23 mouse cellular contexts compared by ENCODE assay signal in the genomic region with DNA sequence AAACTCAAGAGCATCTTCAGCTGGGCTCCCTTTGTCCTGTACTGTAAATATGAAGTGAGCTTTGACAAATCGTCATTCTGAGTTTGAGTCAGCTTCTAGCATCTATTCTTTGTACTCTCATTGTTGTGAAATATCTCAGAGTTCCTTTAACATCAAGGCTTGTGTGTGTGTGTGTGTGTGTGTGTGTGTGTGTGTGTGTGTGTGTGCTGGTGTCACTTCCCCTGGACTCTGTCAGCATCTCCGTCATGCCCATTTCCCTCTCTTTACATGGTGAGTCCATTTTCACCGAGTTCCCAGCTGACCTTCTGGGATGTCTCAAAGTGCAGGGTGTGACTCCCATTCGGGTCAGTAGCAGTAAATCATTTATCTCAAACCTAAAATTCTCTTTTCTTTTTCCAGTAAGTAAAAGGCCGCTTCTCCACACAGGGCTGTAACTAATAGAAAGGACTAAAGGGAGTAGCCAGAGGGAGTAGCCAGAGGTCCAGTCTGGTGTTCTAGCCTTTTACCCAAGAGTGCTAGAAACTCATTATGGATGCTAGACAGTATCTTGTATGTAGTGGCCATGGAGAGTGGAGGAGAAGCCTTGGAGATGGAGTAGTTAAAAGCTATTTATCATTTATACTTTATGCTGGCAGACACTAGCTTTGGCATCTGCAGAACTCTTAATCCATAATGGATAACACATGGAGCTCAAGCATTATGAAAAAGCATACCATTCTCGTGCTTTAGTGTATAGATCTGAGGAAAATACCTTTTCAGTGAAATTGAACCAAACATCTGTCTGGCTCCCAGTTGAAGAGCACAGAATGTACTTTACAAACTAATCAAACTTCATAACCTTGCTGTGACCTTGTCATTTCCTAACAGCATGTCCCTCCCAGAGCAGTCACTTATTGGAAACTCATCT.
DNase-seq lines count a peak whose midpoint lies in the region; ATAC-seq and TF ChIP-seq lines count a peak whose summit lies in the region.
"Had no signal": no experiment of that assay in that cellular context is flagged by ENCODE, and none has a peak within 500 bp of the region (broad histone marks: within the 10 kb centered on the region; RNA-seq: fewer than 3 reads in every experiment).

No protein-coding gene starts in this region.

- TF ChIP-seq CTCF in lung, postnatal 0 days (IDR thresholded peaks at IDR 0.05) = no peak

- TF ChIP-seq EP300 in lung, postnatal 0 days (IDR thresholded peaks at IDR 0.05) = no peak

- no peak overlapping the region for H3K4me2 ChIP-seq in kidney, embryonic 14.5 days (replicated peaks; ENCODE audit: low read depth, low read length)
- H3K4me2 ChIP-seq in lung, postnatal 0 days (replicated peaks; ENCODE audit: low read depth, low read length) = no peak overlapping the region
- no peak overlapping the region for H3K4me2 ChIP-seq in limb, embryonic 15.5 days
- no peak overlapping the region for H3K4me2 ChIP-seq in neural tube, embryonic 15.5 days
- H3K4me2 ChIP-seq: forebrain, embryonic 12.5 days; liver, embryonic 13.5 days; lung, embryonic 15.5 days had no signal

- no peak overlapping the region for H3K27ac ChIP-seq in kidney, embryonic 14.5 days (ENCODE audit: low read depth, low read length)
- no peak overlapping the region for H3K27ac ChIP-seq in lung, postnatal 0 days (ENCODE audit: low read length)
- H3K27ac ChIP-seq in limb, embryonic 15.5 days = peak overlapping the region; percentile 69
- H3K27ac ChIP-seq in neural tube, embryonic 15.5 days (replicated peaks) = no peak overlapping the region
- H3K27ac ChIP-seq: forebrain, embryonic 12.5 days; hindbrain, embryonic 10.5 days; hindbrain, postnatal 0 days; liver, embryonic 13.5 days; lung, embryonic 15.5 days had no signal

- no peaks in the 10 kb centered on the region for H3K9me3 ChIP-seq in kidney, embryonic 14.5 days (ENCODE audit: control insufficient read depth, low read length)
- no peaks in the 10 kb centered on the region for H3K9me3 ChIP-seq in lung, postnatal 0 days (ENCODE audit: low read length)
- no peaks in the 10 kb centered on the region for H3K9me3 ChIP-seq in limb, embryonic 15.5 days
- H3K9me3 ChIP-seq in neural tube, embryonic 15.5 days (replicated peaks) = no peaks in the 10 kb centered on the region
- H3K9me3 ChIP-seq: forebrain, embryonic 12.5 days; hindbrain, embryonic 10.5 days; liver, embryonic 13.5 days; lung, embryonic 15.5 days; megakaryocyte, embryonic 14.5 days had no signal

- 64% methylated on average over 6 of the region's 6 CpGs for WGBS in kidney, embryonic 14.5 days
- WGBS in lung, postnatal 0 days = 59% methylated on average over 6 of the region's 6 CpGs
- 51% methylated on average over 6 of the region's 6 CpGs for WGBS in limb, embryonic 15.5 days
- 83% methylated on average over 6 of the region's 6 CpGs for WGBS in neural tube, embryonic 15.5 days

- no peaks in the 10 kb centered on the region for H3K4me1 ChIP-seq in kidney, embryonic 14.5 days (ENCODE audit: control insufficient read depth, insufficient read depth, low read length)
- H3K4me1 ChIP-seq in lung, postnatal 0 days (ENCODE audit: insufficient read depth, low read depth, low read length) = no peaks in the 10 kb centered on the region
- peaks cover 7% of the 10 kb centered on the region; the same call in 1 of the 2 replicates for H3K4me1 ChIP-seq in limb, embryonic 15.5 days
- no peaks in the 10 kb centered on the region for H3K4me1 ChIP-seq in neural tube, embryonic 15.5 days
- H3K4me1 ChIP-seq: forebrain, embryonic 12.5 days; hindbrain, embryonic 10.5 days had no signal

- no peaks in the 10 kb centered on the region for H3K27me3 ChIP-seq in kidney, embryonic 14.5 days (ENCODE audit: control insufficient read depth, insufficient read depth, low read length)
- no peaks in the 10 kb centered on the region for H3K27me3 ChIP-seq in lung, postnatal 0 days (replicated peaks; ENCODE audit: insufficient read depth, low read length)
- no peaks in the 10 kb centered on the region for H3K27me3 ChIP-seq in limb, embryonic 15.5 days
- no peaks in the 10 kb centered on the region for H3K27me3 ChIP-seq in neural tube, embryonic 15.5 days (replicated peaks)
- H3K27me3 ChIP-seq: CH12.LX; forebrain, embryonic 12.5 days; liver, embryonic 13.5 days; lung, embryonic 15.5 days; megakaryocyte, embryonic 14.5 days had no signal

- no peak for ATAC-seq in kidney, embryonic 14.5 days (ENCODE audit: low FRiP score, low TSS enrichment)
- ATAC-seq in lung, postnatal 0 days = peak; percentile 44
- peak; percentile 63; the same call in 1 of the 2 replicates for ATAC-seq in limb, embryonic 15.5 days (ENCODE audit: insufficient number of reproducible peaks, low FRiP score, low TSS enrichment, low read depth)
- no peak for ATAC-seq in neural tube, embryonic 15.5 days (ENCODE audit: low FRiP score)
- ATAC-seq: hindbrain, postnatal 0 days; intestine, postnatal 0 days; midbrain, embryonic 16.5 days had no signal

- no peaks in the 10 kb centered on the region for H3K36me3 ChIP-seq in kidney, embryonic 14.5 days (ENCODE audit: control insufficient read depth, insufficient read depth, low read length)
- H3K36me3 ChIP-seq in lung, postnatal 0 days (ENCODE audit: insufficient read depth, low read length) = no peaks in the 10 kb centered on the region
- H3K36me3 ChIP-seq in limb, embryonic 15.5 days = no peaks in the 10 kb centered on the region
- H3K36me3 ChIP-seq in neural tube, embryonic 15.5 days = no peaks in the 10 kb centered on the region
- H3K36me3 ChIP-seq: forebrain, embryonic 12.5 days; hindbrain, embryonic 10.5 days; liver, embryonic 13.5 days; lung, embryonic 15.5 days had no signal

- DNase-seq in kidney, adult 11 months = peak; percentile 6
- DNase-seq in lung, postnatal 0 days (ENCODE audit: low spot score) = peak; percentile 42
- DNase-seq in lung, postnatal 14 days = no peak
- DNase-seq in testis, postnatal 10 days (ENCODE audit: low spot score) = no peak
- DNase-seq: adrenal gland, postnatal 25 days; cerebellum, adult 11 months; cerebellum, postnatal 10 days; gastrocnemius, postnatal 14 days; layer of hippocampus, postnatal 36 days; left cerebral cortex, postnatal 4 days; liver, embryonic 13.5 days; thymus, postnatal 14 days had no signal

- no peak overlapping the region for H3K4me3 ChIP-seq in kidney, embryonic 14.5 days (ENCODE audit: low read length)
- no peak overlapping the region for H3K4me3 ChIP-seq in lung, postnatal 0 days (ENCODE audit: low read depth, low read length)
- no peak overlapping the region for H3K4me3 ChIP-seq in limb, embryonic 15.5 days
- H3K4me3 ChIP-seq in neural tube, embryonic 15.5 days (replicated peaks) = no peak overlapping the region
- H3K4me3 ChIP-seq: forebrain, embryonic 12.5 days; hindbrain, embryonic 10.5 days; liver, embryonic 13.5 days; lung, embryonic 15.5 days; megakaryocyte, embryonic 14.5 days had no signal

- no peak overlapping the region for H3K9ac ChIP-seq in kidney, embryonic 14.5 days (ENCODE audit: low read depth, low read length)
- H3K9ac ChIP-seq in lung, postnatal 0 days (replicated peaks; ENCODE audit: low read depth) = no peak overlapping the region
- H3K9ac ChIP-seq in limb, embryonic 15.5 days = no peak overlapping the region
- H3K9ac ChIP-seq in neural tube, embryonic 15.5 days (replicated peaks) = no peak overlapping the region
- H3K9ac ChIP-seq: forebrain, embryonic 12.5 days; liver, embryonic 13.5 days; lung, embryonic 15.5 days had no signal

Comparison
In these comparisons a context has a peak if more than half of its experiments do, and no peak if none do; other contexts are left out.
1. DNase-seq: peak in kidney, adult 11 months (single experiment) and lung, postnatal 0 days (single experiment); none in lung, postnatal 14 days (single experiment) and testis, postnatal 10 days (single experiment).
2. ATAC-seq: peak in lung, postnatal 0 days (single experiment) and limb, embryonic 15.5 days (single experiment); none in kidney, embryonic 14.5 days (single experiment) and neural tube, embryonic 15.5 days (single experiment).